Mouse (Mus musculus): ENCODE measurements at regions not wholly inside any gene's neighbourhood (a gene's known extent, or its start where the extent isn't known, plus 50 kb on each side); places are given as distances from the start of the nearest gene placed in this dataset.

DNA sequence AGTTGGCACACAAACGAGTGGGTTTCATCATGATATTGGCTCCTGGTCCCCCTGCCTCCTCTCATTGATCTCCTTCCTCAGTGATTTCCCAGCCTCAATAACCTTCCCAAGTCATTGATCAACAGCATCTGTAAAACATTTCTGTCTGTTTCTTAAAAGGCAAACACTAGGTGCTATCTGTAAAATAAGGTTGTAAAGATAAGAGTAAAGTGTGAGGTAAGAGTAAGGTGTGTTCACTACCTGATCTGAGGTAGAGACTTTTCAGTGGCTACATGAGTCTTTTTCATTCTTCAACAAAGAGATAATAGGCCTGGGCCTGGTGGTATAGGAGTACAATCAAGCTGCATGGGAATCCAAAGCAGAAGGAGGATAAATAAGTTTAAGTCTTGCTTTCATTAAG is 55.7 kb downstream of the Plk2 start:
- no peak for ATAC-seq
- no peak overlapping the region for H3K27ac ChIP-seq
- H3K4me3 ChIP-seq (replicated peaks) = no peak overlapping the region
- WGBS = 61% methylated on average over 1 of the region's 1 CpGs
- H3K36me3 ChIP-seq = no peaks in the 10 kb centered on the region
- H3K4me1 ChIP-seq (replicated peaks) = peaks cover 9% of the 10 kb centered on the region
- no peak overlapping the region for H3K9ac ChIP-seq (replicated peaks)
- peaks cover 27% of the 10 kb centered on the region for H3K27me3 ChIP-seq
- H3K4me2 ChIP-seq (replicated peaks) = no peak overlapping the region
- no peaks in the 10 kb centered on the region for H3K9me3 ChIP-seq

DNA sequence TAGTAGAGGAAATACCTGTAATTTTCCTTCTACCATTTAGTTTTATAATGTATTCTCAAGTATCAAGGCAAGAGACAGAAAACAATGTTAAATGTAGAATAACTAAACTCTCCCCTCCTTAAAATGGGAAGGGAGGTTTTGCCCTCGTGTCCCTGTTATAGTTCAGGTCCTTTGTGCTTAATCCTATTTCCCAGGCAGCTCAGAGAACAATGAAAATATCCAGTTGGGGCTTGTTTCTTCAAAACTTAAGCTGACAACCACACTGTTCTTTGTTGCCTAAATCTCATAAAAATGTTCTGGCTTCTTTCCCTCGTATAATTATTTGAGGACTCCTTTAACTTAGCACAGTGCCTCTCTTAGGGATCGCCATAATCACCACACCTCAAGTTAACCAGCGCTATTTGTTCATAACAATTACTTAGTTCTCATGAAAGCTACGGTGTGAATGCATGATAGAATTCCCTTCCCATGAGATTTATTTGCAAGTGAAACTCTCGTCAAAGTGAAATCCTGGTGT is 57.2 kb downstream of the Plk2 start:
- Histone ChIP-seq H3K9me3 (no peaks in the 10 kb centered on the region), H3K27me3 (peaks cover 26% of the 10 kb centered on the region), H3K27ac (no peak overlapping the region), H3K36me3 (no peaks in the 10 kb centered on the region), H3K9ac (replicated peaks) (no peak overlapping the region), H3K4me1 (replicated peaks) (peaks cover 9% of the 10 kb centered on the region), H3K4me3 (replicated peaks) (no peak overlapping the region), H3K4me2 (replicated peaks) (no peak overlapping the region)
- ATAC-seq = 0 out of 2 replicates have a peak, but pooled peaks have one; percentile 48
- WGBS = 24% methylated on average over 6 of the region's 6 CpGs

DNA sequence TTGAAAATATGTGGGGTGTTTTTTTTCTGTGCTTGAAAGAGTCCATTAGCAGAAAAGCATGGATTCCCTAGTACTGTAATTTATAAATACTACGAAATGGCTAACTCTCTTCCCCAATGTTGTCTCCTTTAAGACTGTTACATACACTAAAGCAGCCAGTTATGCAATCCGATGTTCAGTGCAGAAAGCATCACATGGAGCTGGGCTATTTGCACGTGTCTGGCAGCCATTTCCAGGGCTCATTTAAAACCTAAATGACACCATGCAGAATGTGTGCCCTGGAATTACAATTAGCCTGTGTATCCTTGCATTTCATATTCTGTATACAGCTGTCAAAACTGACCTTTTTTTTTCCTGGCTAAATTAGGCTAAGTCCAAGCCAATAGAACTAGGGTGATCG is 60.2 kb downstream of the Plk2 start:
- Histone ChIP-seq H3K27ac (no peak overlapping the region), H3K9me3 (no peaks in the 10 kb centered on the region), H3K36me3 (no peaks in the 10 kb centered on the region), H3K9ac (replicated peaks) (no peak overlapping the region), H3K4me1 (replicated peaks) (peaks cover 9% of the 10 kb centered on the region), H3K4me3 (replicated peaks) (no peak overlapping the region), H3K27me3 (peaks cover 15% of the 10 kb centered on the region), H3K4me2 (replicated peaks) (no peak overlapping the region)
- 74% methylated on average over 4 of the region's 4 CpGs for WGBS
- no peak for ATAC-seq

DNA sequence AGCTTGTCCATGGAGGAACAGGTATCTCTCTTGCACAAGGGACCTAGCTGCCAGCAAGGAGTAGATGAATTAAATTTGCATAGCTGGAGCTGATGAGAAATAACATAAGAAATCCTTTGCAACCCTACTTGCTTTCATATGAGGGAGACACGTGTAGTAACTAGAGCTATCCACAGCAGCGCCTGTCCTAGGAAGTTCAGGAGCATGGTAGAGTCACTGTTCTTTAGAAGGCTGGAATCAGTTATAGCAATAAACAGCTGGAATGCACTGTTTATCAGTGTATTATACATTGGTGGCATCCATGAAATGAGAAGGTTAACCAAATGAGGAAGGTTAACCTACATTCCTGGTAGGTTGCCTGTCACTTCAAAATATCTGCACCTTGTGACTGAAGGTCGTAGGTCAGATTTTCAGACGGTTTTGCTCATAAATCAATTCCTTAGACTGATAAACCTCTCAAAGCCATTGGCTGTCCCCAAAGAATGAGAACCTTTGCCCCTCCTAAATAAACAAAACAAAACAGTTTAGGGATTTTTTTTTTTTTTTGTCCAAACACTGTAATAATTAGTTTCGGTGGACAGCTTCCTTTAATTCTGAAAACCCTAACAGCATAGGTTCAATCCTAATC is 60.8 kb downstream of the Plk2 start:
- H3K9ac ChIP-seq (replicated peaks) = no peak overlapping the region
- no peak overlapping the region for H3K27ac ChIP-seq
- H3K9me3 ChIP-seq = no peaks in the 10 kb centered on the region
- H3K4me1 ChIP-seq (replicated peaks) = peaks cover 9% of the 10 kb centered on the region
- no peak overlapping the region for H3K4me3 ChIP-seq (replicated peaks)
- peaks cover 11% of the 10 kb centered on the region for H3K27me3 ChIP-seq
- H3K36me3 ChIP-seq = no peaks in the 10 kb centered on the region
- H3K4me2 ChIP-seq (replicated peaks) = no peak overlapping the region
- WGBS = 87% methylated on average over 5 of the region's 5 CpGs
- ATAC-seq = no peak

DNA sequence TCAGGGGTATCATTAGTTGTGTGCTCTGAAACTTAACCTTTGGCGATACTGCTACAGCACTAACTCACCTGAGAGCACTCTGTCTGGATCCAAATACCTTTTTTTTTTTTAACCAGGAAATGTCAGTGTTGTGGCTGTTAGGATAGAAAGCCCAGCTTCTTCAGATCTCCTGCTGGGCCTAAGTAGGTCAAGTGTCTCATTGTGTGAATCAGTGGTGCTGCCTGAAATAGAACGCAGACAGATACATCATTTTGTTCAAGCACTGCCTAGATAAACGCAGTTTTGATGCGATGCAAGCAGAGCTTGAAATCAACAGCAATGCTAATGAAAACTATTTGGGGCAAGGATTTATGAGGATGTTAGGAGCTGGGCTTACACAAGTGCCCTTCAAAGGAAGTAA is 63.9 kb downstream of the Plk2 start:
- Histone ChIP-seq H3K4me1 (replicated peaks) (peaks cover 5% of the 10 kb centered on the region; the same call in 1 of the 2 replicates), H3K36me3 (no peaks in the 10 kb centered on the region), H3K27me3 (peaks cover 4% of the 10 kb centered on the region; the same call in 1 of the 2 replicates), H3K4me3 (replicated peaks) (no peak overlapping the region), H3K9ac (replicated peaks) (no peak overlapping the region), H3K4me2 (replicated peaks) (no peak overlapping the region), H3K9me3 (no peaks in the 10 kb centered on the region), H3K27ac (no peak overlapping the region)
- no peak for ATAC-seq
- 84% methylated on average over 4 of the region's 4 CpGs for WGBS

DNA sequence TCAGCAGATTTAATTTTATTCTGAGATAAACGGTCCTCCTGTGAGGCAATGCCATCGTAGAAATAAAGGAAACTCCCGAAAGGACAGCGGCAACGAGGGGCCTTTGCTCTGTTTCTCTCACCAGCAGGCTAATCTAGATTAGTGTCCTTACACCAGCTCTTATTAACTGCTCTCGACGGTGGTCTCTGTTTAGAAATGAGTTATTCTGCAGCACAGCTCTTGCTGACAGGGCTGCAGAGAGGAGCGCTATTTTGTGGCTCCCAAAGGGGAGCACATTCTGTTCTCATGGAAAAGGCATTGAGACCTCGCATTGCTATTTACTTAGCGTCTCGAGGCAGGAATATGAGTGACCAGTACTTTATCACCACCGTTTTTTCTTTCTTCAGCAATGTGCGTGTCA is 66.7 kb downstream of the Plk2 start:
- no peaks in the 10 kb centered on the region for H3K9me3 ChIP-seq
- ATAC-seq = no peak
- no peak overlapping the region for H3K4me2 ChIP-seq (replicated peaks)
- no peak overlapping the region for H3K9ac ChIP-seq (replicated peaks)
- no peaks in the 10 kb centered on the region for H3K36me3 ChIP-seq
- 62% methylated on average over 13 of the region's 13 CpGs for WGBS
- H3K27ac ChIP-seq = no peak overlapping the region
- H3K4me1 ChIP-seq (replicated peaks) = 0 out of 2 replicates have a peak, but pooled peaks cover 3% of the 10 kb centered on the region
- no peak overlapping the region for H3K4me3 ChIP-seq (replicated peaks)
- H3K27me3 ChIP-seq = no peaks in the 10 kb centered on the region

DNA sequence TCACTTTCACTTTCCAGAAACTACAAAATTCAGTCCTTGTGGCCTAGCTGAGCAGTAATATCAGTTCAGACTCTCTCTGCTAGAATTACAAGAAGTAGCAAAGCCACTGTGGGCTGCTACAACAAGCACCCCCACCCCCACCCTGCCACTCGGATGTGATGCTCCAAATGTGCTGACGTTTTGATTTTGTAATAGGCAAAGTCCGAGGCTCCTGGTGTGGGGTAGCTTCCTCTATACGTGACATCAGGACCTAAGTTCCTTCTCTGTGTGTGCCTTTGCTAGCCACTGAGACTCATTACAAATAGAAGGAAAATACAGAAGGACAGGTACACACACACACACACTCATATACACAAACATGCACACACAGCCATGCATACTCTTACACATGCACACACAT is 76.7 kb downstream of the Plk2 start:
- ATAC-seq = no peak
- no peak overlapping the region for H3K9ac ChIP-seq (replicated peaks)
- no peak overlapping the region for H3K27ac ChIP-seq
- no peak overlapping the region for H3K4me2 ChIP-seq (replicated peaks)
- H3K36me3 ChIP-seq = no peaks in the 10 kb centered on the region
- no peaks in the 10 kb centered on the region for H3K9me3 ChIP-seq
- WGBS = 80% methylated on average over 4 of the region's 4 CpGs
- no peaks in the 10 kb centered on the region for H3K27me3 ChIP-seq
- H3K4me3 ChIP-seq (replicated peaks) = no peak overlapping the region
- no peaks in the 10 kb centered on the region for H3K4me1 ChIP-seq (replicated peaks)

DNA sequence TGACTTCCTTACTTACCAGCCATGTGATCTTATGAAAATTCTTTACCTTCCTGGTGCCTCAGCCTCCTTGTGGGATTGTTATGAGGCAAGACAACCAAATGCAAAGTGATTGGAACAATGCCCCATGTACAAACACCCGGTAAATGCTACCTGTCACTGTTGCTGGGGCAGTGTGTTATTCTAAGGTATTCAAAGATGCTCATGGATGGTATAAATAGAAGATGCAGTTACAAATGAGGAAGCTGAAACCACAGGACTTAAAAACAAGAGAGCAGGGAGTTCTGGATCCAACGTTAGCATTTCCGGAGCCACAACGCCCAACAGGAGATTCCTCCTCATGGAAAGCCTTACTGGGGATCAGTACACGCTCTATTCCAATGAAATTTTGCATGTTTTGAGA is 82.9 kb downstream of the Plk2 start:
- ATAC-seq = no peak
- Histone ChIP-seq H3K9ac (replicated peaks) (no peak overlapping the region), H3K27me3 (no peaks in the 10 kb centered on the region), H3K9me3 (no peaks in the 10 kb centered on the region), H3K36me3 (no peaks in the 10 kb centered on the region), H3K4me3 (replicated peaks) (no peak overlapping the region), H3K4me2 (replicated peaks) (no peak overlapping the region), H3K27ac (no peak overlapping the region), H3K4me1 (replicated peaks) (no peaks in the 10 kb centered on the region)
- WGBS = 90% methylated on average over 5 of the region's 5 CpGs

DNA sequence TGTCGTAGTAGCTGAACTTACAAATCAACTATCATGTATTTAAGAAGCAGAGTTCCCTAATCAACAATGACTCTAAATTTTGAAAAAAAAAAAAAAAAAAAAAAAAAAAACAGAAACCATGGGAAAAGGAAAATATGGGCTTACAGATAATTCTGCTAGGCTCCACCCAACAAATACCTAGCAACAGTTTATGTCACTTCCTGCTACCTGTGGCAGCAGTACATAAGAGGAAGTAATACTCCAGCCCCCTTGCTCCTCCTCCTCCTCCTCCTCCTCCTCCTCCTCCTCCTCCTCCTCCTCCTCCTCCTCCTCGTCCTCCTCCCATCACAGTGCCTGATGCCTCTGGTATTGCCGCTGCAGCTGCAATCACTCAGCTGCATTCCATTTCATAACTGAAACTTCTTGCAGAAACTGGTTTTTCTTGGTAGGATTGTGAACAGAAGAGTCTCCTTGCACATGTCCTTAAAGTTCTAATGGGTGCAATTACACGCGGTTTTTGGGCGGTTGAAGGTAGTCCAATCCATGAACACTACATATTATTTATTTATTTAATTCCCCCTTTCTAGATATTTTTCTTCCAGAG is 89.6 kb downstream of the Plk2 start:
- Histone ChIP-seq H3K4me3 (replicated peaks) (no peak overlapping the region), H3K9ac (replicated peaks) (no peak overlapping the region), H3K4me1 (replicated peaks) (no peaks in the 10 kb centered on the region), H3K36me3 (no peaks in the 10 kb centered on the region), H3K9me3 (no peaks in the 10 kb centered on the region), H3K27me3 (no peaks in the 10 kb centered on the region), H3K27ac (no peak overlapping the region), H3K4me2 (replicated peaks) (no peak overlapping the region)
- WGBS = 97% methylated on average over 5 of the region's 6 CpGs
- no peak for ATAC-seq

DNA sequence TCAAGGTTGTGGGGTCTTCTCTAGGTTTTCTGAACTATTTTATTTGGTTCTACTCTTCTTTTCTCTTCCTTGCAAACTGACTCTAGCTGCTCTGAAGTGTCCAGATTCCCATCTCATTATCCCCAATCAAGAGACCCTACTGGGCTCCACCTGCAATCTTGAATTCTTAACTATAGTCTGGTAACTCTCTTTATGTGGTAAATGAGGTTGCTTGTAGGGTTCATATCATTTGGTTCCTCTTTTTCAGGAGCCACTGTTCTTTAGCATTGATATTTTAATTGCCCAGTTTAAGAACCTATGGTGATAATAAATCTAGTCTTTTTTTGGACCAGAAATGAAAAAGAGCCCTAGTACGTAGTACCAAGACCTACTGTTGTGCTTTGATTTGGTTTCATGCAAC is 90.7 kb downstream of the Plk2 start:
- Histone ChIP-seq H3K27ac (no peak overlapping the region), H3K4me1 (replicated peaks) (no peaks in the 10 kb centered on the region), H3K36me3 (no peaks in the 10 kb centered on the region), H3K4me3 (replicated peaks) (no peak overlapping the region), H3K9ac (replicated peaks) (no peak overlapping the region), H3K9me3 (no peaks in the 10 kb centered on the region), H3K27me3 (no peaks in the 10 kb centered on the region), H3K4me2 (replicated peaks) (no peak overlapping the region)
- WGBS = 92% methylated on average over 1 of the region's 1 CpGs
- ATAC-seq = no peak

DNA sequence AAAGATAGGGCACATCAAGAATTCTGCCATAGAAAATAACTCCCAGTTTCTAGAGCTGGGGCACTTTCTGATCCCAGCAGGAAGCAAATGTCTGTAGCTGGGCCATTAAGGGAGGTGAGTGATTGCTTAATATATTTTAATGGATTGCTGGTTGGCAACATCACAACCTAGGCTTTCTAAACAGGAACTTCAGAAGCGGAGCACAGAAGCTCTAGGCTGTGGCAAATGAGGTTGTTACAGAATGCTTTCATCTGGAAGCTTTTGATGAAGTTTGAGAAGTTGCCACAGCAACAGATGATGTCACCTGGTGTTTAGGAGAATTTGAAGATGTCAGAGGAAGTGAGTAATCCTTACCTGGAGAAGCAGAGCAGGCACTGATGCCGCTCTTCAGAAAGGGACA is 95.3 kb downstream of the Plk2 start:
- H3K36me3 ChIP-seq = no peaks in the 10 kb centered on the region
- no peak overlapping the region for H3K4me2 ChIP-seq (replicated peaks)
- no peak for ATAC-seq
- 84% methylated on average over 2 of the region's 2 CpGs for WGBS
- H3K27ac ChIP-seq = no peak overlapping the region
- H3K27me3 ChIP-seq = no peaks in the 10 kb centered on the region
- no peak overlapping the region for H3K4me3 ChIP-seq (replicated peaks)
- no peak overlapping the region for H3K9ac ChIP-seq (replicated peaks)
- peaks cover 13% of the 10 kb centered on the region for H3K4me1 ChIP-seq (replicated peaks)
- no peaks in the 10 kb centered on the region for H3K9me3 ChIP-seq

DNA sequence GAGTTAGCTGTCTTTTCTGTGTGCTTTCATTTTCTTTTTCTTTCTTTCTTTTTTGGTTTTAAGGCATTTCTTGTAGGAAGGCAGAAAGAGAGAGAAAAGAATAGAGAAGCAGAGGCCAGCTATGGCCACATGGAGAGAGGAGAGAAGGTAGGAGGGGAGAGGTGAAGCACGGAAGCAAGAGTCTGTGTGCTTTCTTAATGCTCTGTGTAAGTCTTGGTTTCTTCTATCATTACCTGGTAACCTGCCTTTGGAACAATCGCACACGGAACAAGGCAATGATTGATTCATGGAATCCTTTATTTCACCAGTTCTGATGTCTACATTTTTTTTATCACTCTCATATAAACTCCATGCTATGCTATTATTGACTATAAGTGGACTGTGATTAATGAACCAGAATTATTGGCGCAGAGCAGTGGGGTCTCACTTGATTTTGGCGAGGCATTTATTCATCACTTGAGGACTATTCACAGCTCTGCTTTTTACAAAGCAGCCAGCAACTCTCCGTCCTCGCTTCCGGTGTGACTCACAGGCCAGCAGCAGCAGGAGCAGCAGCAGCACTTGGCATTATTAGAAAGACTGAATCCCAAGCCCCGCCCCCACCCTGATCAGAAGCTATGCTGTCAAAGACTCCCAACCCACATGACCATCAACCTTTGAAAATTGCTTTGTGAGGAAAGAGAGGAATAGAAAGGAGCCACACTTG is 97.6 kb downstream of the Plk2 start:
- Histone ChIP-seq H3K36me3 (no peaks in the 10 kb centered on the region), H3K9me3 (no peaks in the 10 kb centered on the region), H3K4me1 (replicated peaks) (peaks cover 13% of the 10 kb centered on the region), H3K27ac (peak overlapping the region; percentile 66), H3K27me3 (no peaks in the 10 kb centered on the region), H3K4me3 (replicated peaks) (no peak overlapping the region), H3K9ac (replicated peaks) (peak overlapping the region; percentile 32; the same call in 1 of the 2 replicates), H3K4me2 (replicated peaks) (peak overlapping the region; percentile 30)
- 26% methylated on average over 9 of the region's 9 CpGs for WGBS
- ATAC-seq = peak; percentile 96

Measured in midbrain, embryonic 13.5 days (tissue).